Mouse (Mus musculus) kidney, embryonic 16.5 days (tissue): Measurements from ENCODE around the gene Fuz. TPM values are rescaled to one million over a fixed set of nuclear protein-coding genes. Genes with fewer than 3 reads are reported as not detected.

Source experiments
- ATAC-seq: fragments of 200-750 bp; cut with Nextera tagmentation; 2 replicates; pipeline ENCODE4 v1.8.0; 2017; ENCODE audit warnings: moderate TSS enrichment; ENCODE audit not compliant: low FRiP score, low TSS enrichment
- H3K27ac ChIP-seq: fragments of 300-500 bp; sonication (generic); 2 replicates; pipeline ENCODE4 v1.5.1; 2014; ENCODE audit warnings: low read length
- H3K27me3 ChIP-seq: fragments of 300-500 bp; sonication (generic); 2 replicates; pipeline ENCODE4 v1.6.1; 2014; ENCODE audit warnings: low read length, control low read depth, mixed read lengths; ENCODE audit not compliant: insufficient read depth
- H3K36me3 ChIP-seq: fragments of 300-500 bp; sonication (generic); 2 replicates; pipeline ENCODE4 v1.6.1; 2014; ENCODE audit warnings: low read length, control low read depth, mixed read lengths; ENCODE audit not compliant: insufficient read depth
- H3K4me1 ChIP-seq: fragments of 300-500 bp; sonication (generic); 2 replicates; pipeline ENCODE4 v1.6.1; 2014; ENCODE audit warnings: low read length, control low read depth, mixed read lengths; ENCODE audit not compliant: insufficient read depth
- H3K4me2 ChIP-seq: fragments of 300-500 bp; sonication (generic); replicated peaks from 2 replicates; pipeline ENCODE4 v1.6.1; 2014; ENCODE audit warnings: low read depth, low read length
- H3K4me3 ChIP-seq: fragments of 300-500 bp; sonication (generic); 2 replicates; pipeline ENCODE4 v1.5.1; 2014; ENCODE audit warnings: mild to moderate bottlenecking, low read length
- H3K9ac ChIP-seq: fragments of 300-500 bp; sonication (generic); replicated peaks from 2 replicates; pipeline ENCODE4 v1.6.1; 2014; ENCODE audit warnings: low read length
- H3K9me3 ChIP-seq: fragments of 300-500 bp; sonication (generic); 2 replicates; pipeline ENCODE4 v1.6.1; 2016; ENCODE audit warnings: low read length, control low read depth
- WGBS: fragments of 180-500 bp; shearing (Covaris S2); extraction: QIAGEN DNeasy Blood & Tissue Kit; methylation state at CpG from one replicate; pipeline ENCODE4 v1.1.7; 2014; 5-methylcytosine and 5-hydroxymethylcytosine counted together
- polyA plus RNA-seq: library from polyadenylated mRNA; unstranded; fragments of >200 nt; fragmentation: Nextera tagmentation; extraction: Ambion mirVana; gene quantifications from 2 replicates; pipeline ENCODE4 v1.2.1, GENCODE M21; 2015

Fuz gene
- polyA plus RNA-seq, 1 experiment from 2014 or later: 27.7 TPM

- Histone ChIP-seq H3K9ac (peak overlapping the region; percentile 90; the same call in 1 of the 2 replicates), H3K27me3 (no peaks in the 10 kb centered on the region), H3K4me3 (peak overlapping the region; percentile 77), H3K36me3 (peaks cover 10% of the 10 kb centered on the region; the same call in 1 of the 2 replicates), H3K27ac (peak overlapping the region; percentile 87), H3K9me3 (no peaks in the 10 kb centered on the region), H3K4me1 (peaks cover 47% of the 10 kb centered on the region), H3K4me2 (peak overlapping the region; percentile 81)
- no peak for ATAC-seq
- 73% methylated on average over 7 of the region's 7 CpGs for WGBS
Measured at GRCm38 (mm10) chr7:44895206-44895592, 680 bp upstream of the Fuz start.

GRCm38 (mm10) chr7:44896499-44896898 lies 620 bp downstream of the Fuz start:
- 25% methylated on average over 10 of the region's 10 CpGs for WGBS
- Histone ChIP-seq H3K27ac (peak overlapping the region; percentile 87), H3K4me1 (peaks cover 47% of the 10 kb centered on the region), H3K9ac (peak overlapping the region; percentile 90), H3K36me3 (peaks cover 17% of the 10 kb centered on the region; the same call in 1 of the 2 replicates), H3K9me3 (no peaks in the 10 kb centered on the region), H3K27me3 (no peaks in the 10 kb centered on the region), H3K4me3 (peak overlapping the region; percentile 77), H3K4me2 (peak overlapping the region; percentile 81)
- no peak for ATAC-seq

GRCm38 (mm10) chr7:44898607-44899006 lies 2.7 kb downstream of the Fuz start:
- H3K4me1 ChIP-seq: peaks cover 43% of the 10 kb centered on the region
- H3K27ac ChIP-seq: 0 out of 2 replicates have a peak overlapping the region, but pooled peaks have one; percentile 37
- H3K36me3 ChIP-seq: peaks cover 24% of the 10 kb centered on the region; the same call in 1 of the 2 replicates
- 37% methylated on average over 19 of the region's 19 CpGs for WGBS
- peak overlapping the region; percentile 20; the same call in 1 of the 2 replicates for H3K9ac ChIP-seq
- no peak overlapping the region for H3K4me2 ChIP-seq
- no peaks in the 10 kb centered on the region for H3K9me3 ChIP-seq
- no peak overlapping the region; the same call in 1 of the 2 replicates for H3K4me3 ChIP-seq
- ATAC-seq: no peak
- H3K27me3 ChIP-seq: no peaks in the 10 kb centered on the region

- Histone ChIP-seq H3K4me1 (peaks cover 34% of the 10 kb centered on the region), H3K9ac (no peak overlapping the region), H3K36me3 (peaks cover 43% of the 10 kb centered on the region), H3K27ac (peak overlapping the region; percentile 71), H3K27me3 (no peaks in the 10 kb centered on the region), H3K4me2 (peak overlapping the region; percentile 60; the same call in 1 of the 2 replicates), H3K9me3 (no peaks in the 10 kb centered on the region), H3K4me3 (no peak overlapping the region)
- 83% methylated on average over 11 of the region's 11 CpGs for WGBS
- ATAC-seq: peak; percentile 16; the same call in 1 of the 2 replicates
Measured at GRCm38 (mm10) chr7:44900632-44901031, 4.8 kb downstream of the Fuz start.

DNA sequence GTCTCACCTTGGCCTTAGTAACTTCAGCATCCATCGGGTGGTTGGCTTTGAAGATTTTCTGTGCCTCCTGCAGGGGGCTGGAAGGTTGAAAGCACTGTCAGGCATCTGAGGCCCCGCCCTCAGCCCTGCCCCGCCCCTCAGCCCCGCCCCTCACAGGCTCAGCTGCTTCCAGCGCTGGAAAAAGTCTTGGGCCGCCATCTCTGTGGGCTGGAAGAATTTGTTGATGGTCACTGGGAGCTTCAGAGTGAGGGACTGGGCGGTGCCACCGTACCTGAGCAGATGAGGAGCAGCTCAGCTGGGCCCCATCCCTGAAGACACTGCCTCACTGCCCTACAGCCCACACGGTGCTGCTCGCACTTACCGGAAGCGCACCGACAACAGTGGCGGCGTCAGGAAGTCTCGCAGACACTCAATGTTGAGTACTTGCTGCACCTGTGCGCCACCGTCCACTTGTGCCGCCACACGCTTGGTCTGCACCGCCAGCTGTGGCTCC lies 5.4 kb downstream of the Fuz start:
- H3K27ac ChIP-seq: peak overlapping the region; percentile 76
- ATAC-seq: peak; percentile 37; the same call in 1 of the 2 replicates
- WGBS: 15% methylated on average over 21 of the region's 21 CpGs
- H3K36me3 ChIP-seq: peaks cover 49% of the 10 kb centered on the region
- peak overlapping the region; percentile 60 for H3K4me2 ChIP-seq
- no peaks in the 10 kb centered on the region for H3K9me3 ChIP-seq
- H3K4me3 ChIP-seq: peak overlapping the region; percentile 38
- no peaks in the 10 kb centered on the region for H3K27me3 ChIP-seq
- peak overlapping the region; percentile 49 for H3K9ac ChIP-seq
- H3K4me1 ChIP-seq: peaks cover 34% of the 10 kb centered on the region

DNA sequence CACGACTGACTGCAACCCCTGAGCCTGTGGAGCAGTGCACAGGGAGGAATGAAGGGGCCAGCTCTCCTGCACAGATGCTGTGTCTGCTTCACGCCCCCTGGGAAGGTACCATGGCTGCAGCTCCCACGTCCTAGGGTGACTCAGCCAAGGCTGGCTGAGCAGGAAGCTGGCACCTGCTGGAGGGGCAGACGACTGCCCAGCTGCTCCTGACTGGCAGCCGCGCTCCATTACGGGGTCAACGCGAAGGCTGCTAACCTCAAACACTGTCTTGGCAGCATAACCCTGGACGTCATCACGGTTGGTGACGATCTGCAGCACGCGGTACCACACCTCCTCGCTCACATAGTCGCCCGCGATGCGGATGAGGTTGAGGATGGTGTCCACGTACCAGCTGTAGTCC lies 9.6 kb downstream of the Fuz start:
- peaks cover 70% of the 10 kb centered on the region for H3K36me3 ChIP-seq
- H3K9me3 ChIP-seq: no peaks in the 10 kb centered on the region
- H3K4me1 ChIP-seq: peaks cover 15% of the 10 kb centered on the region
- H3K4me3 ChIP-seq: no peak overlapping the region
- H3K27me3 ChIP-seq: no peaks in the 10 kb centered on the region
- no peak overlapping the region for H3K9ac ChIP-seq
- 85% methylated on average over 20 of the region's 20 CpGs for WGBS
- no peak overlapping the region for H3K27ac ChIP-seq
- H3K4me2 ChIP-seq: no peak overlapping the region
- no peak for ATAC-seq

- H3K4me2 ChIP-seq: no peak overlapping the region
- no peaks in the 10 kb centered on the region for H3K9me3 ChIP-seq
- H3K27me3 ChIP-seq: no peaks in the 10 kb centered on the region
- no peaks in the 10 kb centered on the region for H3K4me1 ChIP-seq
- WGBS: 81% methylated on average over 15 of the region's 15 CpGs
- H3K4me3 ChIP-seq: no peak overlapping the region
- no peak overlapping the region for H3K9ac ChIP-seq
- peaks cover 74% of the 10 kb centered on the region for H3K36me3 ChIP-seq
- no peak for ATAC-seq
- no peak overlapping the region for H3K27ac ChIP-seq
Measured at GRCm38 (mm10) chr7:44908706-44909476, 13.0 kb downstream of the Fuz start.

- Histone ChIP-seq H3K27ac (no peak overlapping the region), H3K36me3 (peaks cover 39% of the 10 kb centered on the region), H3K4me3 (no peak overlapping the region), H3K4me1 (no peaks in the 10 kb centered on the region), H3K9ac (no peak overlapping the region), H3K9me3 (no peaks in the 10 kb centered on the region), H3K27me3 (no peaks in the 10 kb centered on the region), H3K4me2 (no peak overlapping the region)
- WGBS: 91% methylated on average over 2 of the region's 2 CpGs
- no peak for ATAC-seq
Measured at GRCm38 (mm10) chr7:44914396-44914795, 18.5 kb downstream of the Fuz start.

- Histone ChIP-seq H3K4me1 (no peaks in the 10 kb centered on the region), H3K9ac (no peak overlapping the region), H3K4me3 (no peak overlapping the region), H3K4me2 (no peak overlapping the region), H3K9me3 (no peaks in the 10 kb centered on the region), H3K27ac (no peak overlapping the region), H3K36me3 (peaks cover 34% of the 10 kb centered on the region), H3K27me3 (no peaks in the 10 kb centered on the region)
- 88% methylated on average over 9 of the region's 9 CpGs for WGBS
- ATAC-seq: no peak
Measured at GRCm38 (mm10) chr7:44915314-44915713, 19.4 kb downstream of the Fuz start.

- H3K27me3 ChIP-seq: no peaks in the 10 kb centered on the region
- H3K9me3 ChIP-seq: no peaks in the 10 kb centered on the region
- no peak for ATAC-seq
- H3K4me2 ChIP-seq: no peak overlapping the region
- H3K4me1 ChIP-seq: no peaks in the 10 kb centered on the region
- 84% methylated on average over 6 of the region's 6 CpGs for WGBS
- H3K27ac ChIP-seq: no peak overlapping the region
- H3K4me3 ChIP-seq: no peak overlapping the region
- peaks cover 33% of the 10 kb centered on the region for H3K36me3 ChIP-seq
- H3K9ac ChIP-seq: no peak overlapping the region
Measured at GRCm38 (mm10) chr7:44916191-44916590, 20.3 kb downstream of the Fuz start.
